Mouse (Mus musculus): ENCODE data around the gene Olfr243.
"Not testable (repeated sequence)": the region's sequence is repeated elsewhere in the genome, so short reads cannot be mapped to it uniquely, and the experiment has no call there.

Gene Olfr243

DNA sequence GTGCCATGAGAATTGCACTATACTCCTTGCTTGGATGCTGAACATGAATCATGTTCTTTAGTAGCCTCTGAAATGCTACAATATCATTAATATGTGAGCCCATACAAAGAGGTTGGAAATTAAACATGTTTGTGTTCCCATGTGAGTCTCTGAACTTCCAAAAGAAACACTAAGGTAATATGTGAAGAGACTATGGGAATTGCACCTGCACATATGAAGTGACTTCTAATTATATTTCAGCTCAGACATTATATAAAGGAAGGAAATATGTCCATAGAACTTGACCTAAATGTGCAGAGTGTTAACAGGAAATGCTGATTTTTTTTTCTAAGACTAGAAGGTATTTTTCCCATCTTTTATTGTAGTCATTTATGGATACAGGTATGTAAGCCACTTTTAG lies at the start of gene Olfr243:
TSS of gene Olfr243 (plus strand) at position 301 of the 400 bp plus-strand sequence.
- no peak for DNase-seq (ENCODE audit: low read depth, low spot score)

DNA sequence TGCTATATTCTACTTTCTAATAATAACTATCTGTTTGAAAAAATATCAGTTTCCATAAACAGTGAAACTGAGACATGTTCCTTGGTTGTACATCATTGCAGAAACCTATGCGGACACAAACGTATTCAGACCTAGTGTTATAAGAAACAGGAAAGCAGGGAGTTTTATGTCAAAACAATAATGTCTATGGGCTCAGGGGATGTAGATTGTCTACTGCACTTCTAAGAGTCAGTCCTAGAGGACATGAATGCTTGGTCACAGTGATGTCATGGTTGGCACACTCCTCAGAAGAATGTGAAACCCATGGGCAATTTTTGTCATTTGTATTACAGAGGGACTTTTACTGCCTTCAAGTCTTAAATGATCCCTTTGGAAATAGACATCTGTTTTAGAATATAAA lies 43.4 kb upstream of the Olfr243 start, which contains the start of gene Olfr624:
TSS of gene Olfr624 (minus strand) at position 101 of the 400 bp plus-strand sequence.
- DNase-seq (ENCODE audit: low read depth, low spot score): no peak

DNA sequence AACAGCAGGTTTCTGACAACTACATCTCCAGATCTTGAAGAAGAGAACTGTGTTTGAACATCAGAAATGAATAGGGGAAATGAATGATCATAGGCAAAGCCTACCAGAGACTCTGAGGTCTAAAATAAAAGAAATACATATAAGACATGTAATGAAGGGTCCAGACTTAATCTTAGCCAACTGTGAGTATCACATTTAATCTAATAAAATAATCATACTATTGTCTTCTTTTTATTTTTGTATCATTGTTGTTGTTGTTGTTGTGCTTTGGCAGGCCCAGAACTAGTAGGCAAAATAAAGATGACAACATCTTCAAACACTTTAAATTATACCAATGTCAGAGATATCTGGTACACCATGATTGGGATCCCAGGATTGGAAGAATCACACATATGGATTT lies 32.1 kb upstream of the Olfr243 start, which contains the start of gene Olfr625-ps1:
TSS of gene Olfr625-ps1 (plus strand) at position 301 of the 400 bp plus-strand sequence.
- DNase-seq (ENCODE audit: low read depth, low spot score): no peak

DNA sequence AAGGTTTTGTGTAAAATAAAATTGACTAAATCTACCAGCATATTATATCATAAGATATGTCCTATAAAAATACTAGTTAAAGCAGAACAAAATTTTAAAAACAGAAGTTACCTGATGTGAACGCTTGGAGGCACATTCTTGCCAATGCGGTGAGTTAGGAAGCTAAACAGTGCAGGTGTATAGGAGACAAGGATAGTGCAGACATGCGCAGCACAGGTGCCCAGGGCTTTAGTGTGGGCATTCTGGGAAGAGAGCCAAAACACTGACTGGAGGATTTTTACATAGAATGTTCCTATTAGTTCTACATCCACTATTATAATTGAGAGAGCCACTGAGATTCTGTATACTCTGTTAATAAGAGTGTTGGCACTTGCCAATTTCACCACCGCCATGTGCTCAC lies 15.0 kb upstream of the Olfr243 start:
- DNase-seq (ENCODE audit: low read depth, low spot score): no peak

DNA sequence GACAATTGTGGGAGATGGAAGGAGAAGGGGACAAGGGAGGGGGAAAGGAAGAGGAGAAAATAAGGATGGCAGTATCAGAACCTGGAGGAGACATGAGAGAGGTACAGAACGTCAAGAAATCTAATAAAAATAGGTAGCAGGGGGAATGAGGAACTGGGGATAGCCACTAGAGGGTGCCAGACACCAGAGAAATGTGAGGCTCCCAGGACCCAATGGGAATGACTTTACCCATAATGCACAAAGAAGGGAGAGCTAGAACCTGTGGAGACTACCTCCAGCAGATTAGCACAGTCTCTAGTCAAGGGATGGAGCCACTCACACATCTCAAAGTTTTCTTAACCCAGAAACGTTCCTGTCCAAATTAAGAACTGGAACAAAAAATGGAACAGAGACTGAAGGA lies 2.4 kb upstream of the Olfr243 start:
- no peak for DNase-seq (ENCODE audit: low read depth, low spot score)

DNA sequence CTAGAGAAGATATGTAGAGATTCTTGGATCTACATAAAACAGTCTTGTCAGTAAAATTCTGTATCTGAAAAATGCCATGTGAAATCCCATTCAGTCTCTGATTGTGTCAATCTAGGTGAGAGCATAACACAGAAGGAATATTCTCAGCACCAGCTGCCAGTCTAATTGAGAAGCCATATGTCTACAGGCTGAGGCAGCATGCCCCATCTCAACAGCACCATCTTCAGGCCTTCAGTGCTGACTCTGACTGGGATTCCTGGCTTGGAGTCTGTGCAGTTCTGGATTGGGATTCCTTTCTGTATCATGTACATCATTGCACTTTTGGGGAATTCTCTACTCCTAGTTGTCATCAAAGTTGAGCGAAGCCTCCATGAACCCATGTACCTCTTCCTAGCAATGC lies 1.9 kb downstream of the Olfr243 start:
- not testable (repeated sequence) for DNase-seq (ENCODE audit: low read depth, low spot score)

DNA sequence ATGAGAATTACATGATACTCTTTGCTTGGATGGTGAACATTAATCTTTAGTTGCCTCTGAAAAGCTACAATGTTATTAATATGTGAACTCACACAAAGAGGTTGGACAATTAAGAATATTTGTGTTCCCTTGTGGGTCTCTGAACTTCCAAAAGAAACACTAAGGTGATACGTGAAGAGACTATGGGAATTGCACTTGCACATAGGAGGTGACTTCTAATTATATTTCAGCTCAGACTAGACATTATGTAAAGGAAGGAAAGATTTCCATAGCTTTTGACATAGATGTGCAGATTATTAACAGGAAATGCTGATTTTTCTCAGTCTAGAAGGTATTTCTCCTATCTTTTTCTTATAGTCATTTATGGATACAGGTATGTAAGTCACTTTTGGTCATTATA lies 15.6 kb downstream of the Olfr243 start, which contains the start of gene Olfr628:
TSS of gene Olfr628 (plus strand) at position 301 of the 400 bp plus-strand sequence.
- DNase-seq (ENCODE audit: low read depth, low spot score): no peak

DNA sequence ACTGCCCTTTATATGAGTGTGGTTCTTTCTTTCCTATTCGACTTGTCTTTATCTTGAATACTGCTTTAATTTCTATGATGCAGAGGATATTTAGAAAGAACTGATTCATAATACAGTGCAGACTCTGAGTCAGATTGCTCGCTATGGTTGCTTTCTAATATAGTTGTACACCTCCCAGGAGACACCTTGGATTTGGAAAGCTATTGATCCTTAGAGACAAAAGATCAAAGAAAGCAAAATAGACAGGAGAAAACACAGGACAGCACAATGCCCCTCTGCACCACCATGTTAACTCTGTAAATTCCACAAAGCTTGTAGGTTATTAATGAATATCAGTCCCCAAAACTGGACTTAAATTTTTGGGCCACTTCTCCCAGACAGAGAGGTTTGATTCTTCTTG lies 30.4 kb downstream of the Olfr243 start, which contains the start of gene Olfr629:
TSS of gene Olfr629 (minus strand) at position 101 of the 400 bp plus-strand sequence.
- no peak for DNase-seq (ENCODE audit: low read depth, low spot score)

DNA sequence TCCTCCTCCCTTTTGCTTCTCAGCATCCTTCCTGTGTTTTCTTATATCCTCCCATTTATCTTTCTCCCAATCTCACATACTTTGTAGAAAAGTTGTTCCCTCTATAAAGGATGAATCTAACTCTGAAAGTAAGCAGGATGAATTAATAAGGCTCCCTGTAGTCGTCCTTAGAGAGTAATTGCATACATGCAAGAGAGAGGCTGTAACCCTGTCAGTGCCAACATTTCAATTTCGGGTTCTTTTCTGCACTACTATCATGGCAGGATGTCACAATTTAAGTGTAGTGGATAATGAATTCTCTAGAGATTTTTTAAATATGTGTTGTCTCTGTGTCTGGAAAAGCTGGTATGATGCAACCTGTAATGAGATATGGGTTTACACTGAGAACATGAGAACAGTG lies 42.8 kb downstream of the Olfr243 start, which contains the start of gene Olfr630:
TSS of gene Olfr630 (minus strand) at position 101 of the 400 bp plus-strand sequence.
- DNase-seq (ENCODE audit: low read depth, low spot score): no peak

DNA sequence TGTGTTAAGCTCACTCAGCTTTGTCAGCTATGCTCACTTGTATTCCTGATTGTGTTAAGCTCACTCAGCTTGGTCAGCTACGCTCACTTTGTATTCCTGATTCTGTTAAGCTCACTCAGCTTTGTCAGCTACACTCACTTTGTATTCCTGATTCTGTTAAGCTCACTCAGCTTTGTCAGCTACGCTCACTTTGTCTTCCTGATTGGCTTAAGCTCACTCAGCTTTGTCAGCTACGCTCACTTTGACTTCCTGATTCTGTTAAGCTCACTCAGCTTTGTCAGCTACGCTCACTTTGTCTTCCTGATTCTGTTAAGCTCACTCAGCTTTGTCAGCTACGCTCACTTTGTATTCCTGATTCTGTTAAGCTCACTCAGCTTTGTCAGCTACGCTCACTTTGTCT lies 47.7 kb downstream of the Olfr243 start:
- not testable (repeated sequence) for DNase-seq (ENCODE audit: low read depth, low spot score)

DNA sequence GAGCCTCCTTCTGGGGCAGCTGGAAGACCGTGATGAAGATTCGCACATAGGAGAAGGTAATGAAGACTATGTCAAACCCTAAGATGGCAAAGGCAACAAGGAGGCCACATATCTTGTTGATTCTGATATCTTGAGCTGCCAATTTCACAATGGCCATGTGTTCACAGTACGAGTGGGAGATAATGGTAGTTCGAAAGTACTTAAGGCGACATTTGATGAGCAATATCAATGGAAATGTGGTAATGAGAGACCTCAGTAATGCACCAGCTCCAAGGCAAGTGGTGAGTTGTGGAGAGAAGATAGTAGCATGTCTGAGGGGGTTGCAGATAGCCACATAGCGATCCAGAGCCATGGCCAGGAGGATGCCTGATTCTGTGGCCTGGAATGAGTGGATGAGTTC lies 53.2 kb downstream of the Olfr243 start:
- not testable (repeated sequence) for DNase-seq (ENCODE audit: low read depth, low spot score)

All from retina, postnatal 7 days (tissue).